Mouse (Mus musculus): ENCODE data around the gene Asb15. TPM values are rescaled to one million over a fixed set of nuclear protein-coding genes. Genes with fewer than 3 reads are reported as not detected.

The Asb15 gene
- total and polyA plus RNA-seq, 2 experiments from 2014 or later = 0.05 TPM; not detected in 1

DNA sequence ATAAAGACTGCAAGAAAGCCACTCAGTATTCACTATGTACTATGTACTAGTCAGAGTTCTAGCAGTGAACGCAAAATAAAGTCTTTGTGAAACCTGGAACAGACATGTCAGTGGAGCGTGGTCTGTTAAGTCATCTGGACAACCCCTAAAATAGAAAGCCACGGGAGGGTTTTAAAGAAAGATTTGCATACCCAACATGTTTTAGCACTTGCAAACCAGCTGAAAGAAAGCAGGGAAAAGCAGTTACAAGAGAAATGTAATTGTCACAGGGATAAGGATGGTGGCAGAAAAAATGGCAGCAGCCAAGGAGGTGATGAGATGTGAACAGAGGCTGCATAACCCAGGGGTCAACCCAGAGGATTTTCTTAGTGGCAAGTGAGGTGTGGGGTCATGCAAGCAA is 2.2 kb upstream of the Asb15 start:
- H3K9me3 ChIP-seq (ENCODE audit: low read length) = no peaks in the 10 kb centered on the region
- peaks cover 17% of the 10 kb centered on the region; the same call in 1 of the 2 replicates for H3K4me1 ChIP-seq (ENCODE audit: insufficient read depth, low read length)
- H3K27me3 ChIP-seq (ENCODE audit: insufficient read depth, low read length) = no peaks in the 10 kb centered on the region
- no peak overlapping the region for H3K9ac ChIP-seq (replicated peaks; ENCODE audit: low read length, poor library complexity, severe bottlenecking)
- no peak overlapping the region for H3K27ac ChIP-seq (ENCODE audit: low read depth, low read length)
- H3K4me2 ChIP-seq (ENCODE audit: low read depth, low read length, poor library complexity, severe bottlenecking) = no peak overlapping the region
- DNase-seq (ENCODE audit: low spot score) (no peak), ATAC-seq (ENCODE audit: low FRiP score) (no peak)
- no peak for TF ChIP-seq CTCF (IDR thresholded peaks at IDR 0.05)
- 0 out of 2 replicates have a peak, but pooled peaks cover 5% of the 10 kb centered on the region for H3K36me3 ChIP-seq (ENCODE audit: insufficient read depth, low read length)
- no peak overlapping the region for H3K4me3 ChIP-seq (ENCODE audit: low read depth, low read length)
- 84% methylated on average over 3 of the region's 3 CpGs for WGBS

- peak; percentile 99 for DNase-seq (ENCODE audit: low spot score)
- Histone ChIP-seq H3K9ac (replicated peaks; ENCODE audit: low read length, poor library complexity, severe bottlenecking) (peak within 1 kb of the TSS; percentile 74), H3K4me2 (ENCODE audit: low read depth, low read length, poor library complexity, severe bottlenecking) (peak within 1 kb of the TSS; percentile 72), H3K27me3 (ENCODE audit: insufficient read depth, low read length) (no peaks in the 10 kb centered on the region), H3K4me3 (ENCODE audit: low read depth, low read length) (peak within 1 kb of the TSS; percentile 78), H3K4me1 (ENCODE audit: insufficient read depth, low read length) (peaks cover 17% of the 10 kb centered on the region; the same call in 1 of the 2 replicates), H3K9me3 (ENCODE audit: low read length) (no peaks in the 10 kb centered on the region), H3K27ac (ENCODE audit: low read depth, low read length) (peak within 1 kb of the TSS; percentile 33; the same call in 1 of the 2 replicates), H3K36me3 (ENCODE audit: insufficient read depth, low read length) (0 out of 2 replicates have a peak, but pooled peaks cover 5% of the 10 kb centered on the region)
- WGBS = under 1% methylated on average over 53 of the region's 53 CpGs
- ATAC-seq (ENCODE audit: low FRiP score) = peak; percentile 98
- peak; percentile 26; the same call in 1 of the 2 replicates for TF ChIP-seq CTCF (IDR thresholded peaks at IDR 0.05)
Measured at GRCm38 (mm10) chr6:24527155-24528063, 535 bp upstream of the Asb15 start, which contains the start of gene Ndufa5. TSS of gene Ndufa5 (minus strand) at chr6:24528013.

GRCm38 (mm10) chr6:24530166-24530565 is 2.2 kb downstream of the Asb15 start:
- Histone ChIP-seq H3K4me1 (ENCODE audit: insufficient read depth, low read length) (peaks cover 17% of the 10 kb centered on the region; the same call in 1 of the 2 replicates), H3K4me3 (ENCODE audit: low read depth, low read length) (peak overlapping the region; percentile 18; the same call in 1 of the 2 replicates), H3K9ac (replicated peaks; ENCODE audit: low read length, poor library complexity, severe bottlenecking) (no peak overlapping the region), H3K27ac (ENCODE audit: low read depth, low read length) (no peak overlapping the region), H3K36me3 (ENCODE audit: insufficient read depth, low read length) (no peaks in the 10 kb centered on the region), H3K27me3 (ENCODE audit: insufficient read depth, low read length) (no peaks in the 10 kb centered on the region), H3K4me2 (ENCODE audit: low read depth, low read length, poor library complexity, severe bottlenecking) (peak overlapping the region; percentile 41), H3K9me3 (ENCODE audit: low read length) (no peaks in the 10 kb centered on the region)
- 23% methylated on average over 4 of the region's 4 CpGs for WGBS
- peak; percentile 88 for TF ChIP-seq CTCF (IDR thresholded peaks at IDR 0.05)
- ATAC-seq (ENCODE audit: low FRiP score) = no peak
- DNase-seq (ENCODE audit: low spot score) = peak; percentile 83

DNA sequence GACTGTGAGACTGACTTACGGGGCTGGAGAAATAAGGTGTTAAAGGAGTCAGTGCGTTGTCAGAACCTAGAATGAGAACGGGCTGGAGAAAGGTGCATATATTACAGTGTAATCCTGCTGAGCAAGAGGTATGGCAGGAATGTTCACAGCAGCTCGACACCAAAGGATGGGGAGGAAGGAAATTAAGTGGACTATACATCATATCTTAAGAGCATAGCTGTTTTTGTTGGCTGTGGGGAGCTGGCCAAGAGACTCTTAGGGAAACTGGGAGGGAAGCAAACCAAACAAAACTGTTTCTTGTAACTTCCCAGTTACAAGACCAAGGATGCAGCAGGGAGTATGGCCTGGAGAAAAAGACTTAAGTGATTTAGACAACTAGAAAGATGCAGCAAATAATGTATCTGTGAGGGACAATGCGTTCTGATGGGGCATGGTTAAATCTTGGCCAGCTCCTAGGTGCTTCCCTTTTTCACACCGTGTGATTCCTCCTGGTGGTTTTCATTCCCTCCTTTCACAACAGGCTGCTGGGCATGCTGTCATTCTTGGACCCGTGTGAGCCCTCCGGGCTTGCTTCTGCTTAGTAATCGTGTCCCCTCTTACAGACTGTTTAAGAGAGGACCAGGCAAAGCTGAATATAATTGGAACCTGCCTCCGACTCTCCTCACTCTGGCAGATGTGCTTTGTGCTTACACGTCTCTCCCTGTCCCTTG is 2.9 kb downstream of the Asb15 start:
- H3K27me3 ChIP-seq (ENCODE audit: insufficient read depth, low read length) = no peaks in the 10 kb centered on the region
- no peak overlapping the region for H3K27ac ChIP-seq (ENCODE audit: low read depth, low read length)
- no peak for ATAC-seq (ENCODE audit: low FRiP score)
- 45% methylated on average over 11 of the region's 11 CpGs for WGBS
- H3K4me1 ChIP-seq (ENCODE audit: insufficient read depth, low read length) = peaks cover 14% of the 10 kb centered on the region; the same call in 1 of the 2 replicates
- peak overlapping the region; percentile 18; the same call in 1 of the 2 replicates for H3K4me3 ChIP-seq (ENCODE audit: low read depth, low read length)
- peak overlapping the region; percentile 41 for H3K4me2 ChIP-seq (ENCODE audit: low read depth, low read length, poor library complexity, severe bottlenecking)
- H3K36me3 ChIP-seq (ENCODE audit: insufficient read depth, low read length) = no peaks in the 10 kb centered on the region
- TF ChIP-seq CTCF (IDR thresholded peaks at IDR 0.05) = no peak
- H3K9me3 ChIP-seq (ENCODE audit: low read length) = no peaks in the 10 kb centered on the region
- DNase-seq (ENCODE audit: low spot score) = no peak
- no peak overlapping the region for H3K9ac ChIP-seq (replicated peaks; ENCODE audit: low read length, poor library complexity, severe bottlenecking)

DNA sequence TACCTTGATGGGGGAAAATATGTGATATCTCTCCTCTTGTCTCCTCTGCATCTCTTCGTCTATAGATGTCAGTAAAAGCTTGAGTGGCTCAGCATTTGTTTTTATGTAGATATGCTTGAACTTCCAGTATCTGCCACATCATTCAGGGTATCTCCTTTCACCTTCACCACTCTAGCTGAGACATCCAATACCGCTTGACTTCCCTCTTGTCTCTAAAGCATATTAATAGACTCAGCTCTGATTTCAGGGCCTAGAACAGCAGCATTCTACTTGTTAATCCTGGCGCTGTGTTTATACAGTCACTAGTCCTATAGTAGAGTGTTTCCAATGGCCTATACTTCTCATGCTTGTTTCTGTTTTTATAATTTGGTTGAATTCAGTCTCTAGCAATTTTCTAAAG is 4.9 kb downstream of the Asb15 start:
- TF ChIP-seq CTCF (IDR thresholded peaks at IDR 0.05) = no peak
- no peak overlapping the region for H3K4me3 ChIP-seq (ENCODE audit: low read depth, low read length)
- H3K4me1 ChIP-seq (ENCODE audit: insufficient read depth, low read length) = peaks cover 5% of the 10 kb centered on the region; the same call in 1 of the 2 replicates
- H3K9ac ChIP-seq (replicated peaks; ENCODE audit: low read length, poor library complexity, severe bottlenecking) = no peak overlapping the region
- no peaks in the 10 kb centered on the region for H3K9me3 ChIP-seq (ENCODE audit: low read length)
- no peaks in the 10 kb centered on the region for H3K36me3 ChIP-seq (ENCODE audit: insufficient read depth, low read length)
- WGBS = 83% methylated on average over 3 of the region's 3 CpGs
- no peak overlapping the region for H3K4me2 ChIP-seq (ENCODE audit: low read depth, low read length, poor library complexity, severe bottlenecking)
- H3K27me3 ChIP-seq (ENCODE audit: insufficient read depth, low read length) = no peaks in the 10 kb centered on the region
- DNase-seq (ENCODE audit: low spot score) (no peak), ATAC-seq (ENCODE audit: low FRiP score) (no peak)
- H3K27ac ChIP-seq (ENCODE audit: low read depth, low read length) = no peak overlapping the region
